Mouse (Mus musculus) MEL (cell line): ENCODE measurements around the gene Mapkbp1. TPM values are rescaled to one million over a fixed set of nuclear protein-coding genes. Genes with fewer than 3 reads are reported as not detected.

Experiments used
- DNase-seq: peaks from one replicate; pipeline ENCODE4 v3.0.0; 2011; ENCODE audit warnings: low read depth, low spot score
- H3K27ac ChIP-seq: 2 replicates; pipeline ENCODE4 v1.5.1; 2012; ENCODE audit warnings: low read depth, mild to moderate bottlenecking, control low read depth, low read length, moderate library complexity; ENCODE audit not compliant: control insufficient read depth
- H3K27me3 ChIP-seq, 2 experiments: fragments of 150-350 bp in 1 of 2; sonication (generic) in 1 of 2; 2 replicates each; pipeline ENCODE4 v1.6.1; 2012; ENCODE audit warnings: low read length in 2 of 2, mild to moderate bottlenecking in 2 of 2, improper control_type of control experiment in 1 of 2, moderate library complexity in 1 of 2; ENCODE audit not compliant: insufficient read depth in 2 of 2, control insufficient read depth in 1 of 2
- H3K36me3 ChIP-seq, 2 experiments: 2 replicates each; pipeline ENCODE4 v1.6.1; 2012 to 2014; ENCODE audit warnings: low read length in 2 of 2, improper control_type of control experiment in 1 of 2, inconsistent platforms in 1 of 2, mild to moderate bottlenecking in 1 of 2; ENCODE audit not compliant: insufficient read depth in 2 of 2, control insufficient read depth in 1 of 2
- H3K4me1 ChIP-seq, 2 experiments: fragments of 150-350 bp in 1 of 2; sonication (generic) in 1 of 2; 2 replicates each; pipeline ENCODE4 v1.6.1; 2012; ENCODE audit warnings: low read length in 2 of 2, improper control_type of control experiment in 1 of 2, mild to moderate bottlenecking in 1 of 2; ENCODE audit not compliant: insufficient read depth in 2 of 2, control insufficient read depth in 1 of 2
- H3K4me3 ChIP-seq, 2 experiments: fragments of 150-350 bp in 1 of 2; sonication (generic) in 1 of 2; 2 replicates each; pipeline ENCODE4 v1.5.1; 2012; ENCODE audit warnings: low read depth in 2 of 2, low read length in 2 of 2, mild to moderate bottlenecking in 2 of 2, moderate library complexity in 2 of 2, control low read depth in 1 of 2, improper control_type of control experiment in 1 of 2; ENCODE audit not compliant: control insufficient read depth in 1 of 2, insufficient read depth in 1 of 2
- H3K79me2 ChIP-seq: 2 replicates; pipeline ENCODE4 v1.6.1; 2012; ENCODE audit warnings: mild to moderate bottlenecking, low read length, moderate library complexity; ENCODE audit not compliant: control insufficient read depth, poor library complexity, insufficient read depth
- H3K9ac ChIP-seq: 2 replicates; pipeline ENCODE4 v1.6.1; 2012; ENCODE audit warnings: low read depth, mild to moderate bottlenecking, control low read depth, low read length, moderate library complexity; ENCODE audit not compliant: control insufficient read depth, poor library complexity, severe bottlenecking
- H3K9me3 ChIP-seq: fragments of 150-350 bp; sonication (generic); replicated peaks from 2 replicates; pipeline ENCODE4 v1.6.1; 2012; ENCODE audit warnings: mild to moderate bottlenecking, low read length, improper control_type of control experiment, moderate library complexity; ENCODE audit not compliant: insufficient read depth
- BHLHE40 ChIP-seq: IDR thresholded peaks from 2 replicates; pipeline ENCODE4 v1.6.1; 2012; ENCODE audit warnings: low read depth, mild to moderate bottlenecking, inconsistent platforms, low read length, improper control_type of control experiment, borderline replicate concordance
- CHD2 ChIP-seq: IDR thresholded peaks from 2 replicates; pipeline ENCODE4 v1.6.1; 2011; ENCODE audit warnings: low read length, improper control_type of control experiment
- E2F4 ChIP-seq: IDR thresholded peaks from 2 replicates; pipeline ENCODE4 v1.6.1; 2011; ENCODE audit warnings: low read depth, low read length, improper control_type of control experiment, borderline replicate concordance
- ELF1 ChIP-seq: IDR thresholded peaks from 2 replicates; pipeline ENCODE4 v1.6.1; 2014; ENCODE audit warnings: low read depth, mild to moderate bottlenecking, inconsistent platforms, low read length, improper control_type of control experiment, moderate library complexity
- EP300 ChIP-seq, 2 experiments: IDR thresholded peaks; 2 replicates each; pipeline ENCODE4 v1.6.1; 2011; ENCODE audit warnings: improper control_type of control experiment in 2 of 2, low read length in 2 of 2, low read depth in 1 of 2, mild to moderate bottlenecking in 1 of 2
- MAFK ChIP-seq: IDR thresholded peaks from 2 replicates; pipeline ENCODE4 v1.6.1; 2011; ENCODE audit warnings: low read depth, mild to moderate bottlenecking, low read length, improper control_type of control experiment, borderline replicate concordance
- MAX ChIP-seq: IDR thresholded peaks from 2 replicates; pipeline ENCODE4 v1.6.1; 2011; ENCODE audit warnings: low read length, improper control_type of control experiment
- MEF2A ChIP-seq: IDR thresholded peaks from 2 replicates; pipeline ENCODE4 v1.6.1; 2014; ENCODE audit warnings: low read depth, mild to moderate bottlenecking, inconsistent platforms, low read length, improper control_type of control experiment; ENCODE audit not compliant: poor library complexity, insufficient replicate concordance, severe bottlenecking; ENCODE audit errors: extremely low read depth
- POLR2AphosphoS2 ChIP-seq: IDR thresholded peaks from 2 replicates; pipeline ENCODE4 v1.6.1; 2011; ENCODE audit warnings: low read length, improper control_type of control experiment
- RAD21 ChIP-seq: IDR thresholded peaks from 2 replicates; pipeline ENCODE4 v1.6.1; 2011; ENCODE audit warnings: mild to moderate bottlenecking, low read depth, low read length, improper control_type of control experiment
- RCOR1 ChIP-seq: IDR thresholded peaks from 2 replicates; pipeline ENCODE4 v1.6.1; 2012; ENCODE audit warnings: low read depth, mild to moderate bottlenecking, inconsistent platforms, low read length, improper control_type of control experiment
- SIN3A ChIP-seq: IDR thresholded peaks from 2 replicates; pipeline ENCODE4 v1.6.1; 2012; ENCODE audit warnings: low read length, improper control_type of control experiment, inconsistent platforms
- SMC3 ChIP-seq: IDR thresholded peaks from 2 replicates; pipeline ENCODE4 v1.6.1; 2011; ENCODE audit warnings: low read depth, low read length, improper control_type of control experiment
- TAL1 ChIP-seq: IDR thresholded peaks from 2 replicates; pipeline ENCODE4 v1.6.1; 2012; ENCODE audit warnings: mild to moderate bottlenecking, inconsistent platforms, low read length, moderate library complexity, mixed read lengths
- TBP ChIP-seq: IDR thresholded peaks from 2 replicates; pipeline ENCODE4 v1.8.0; 2011; ENCODE audit warnings: low read depth, low read length, improper control_type of control experiment
- UBTF ChIP-seq: IDR thresholded peaks from 2 replicates; pipeline ENCODE4 v1.6.1; 2012; ENCODE audit warnings: low read depth, mild to moderate bottlenecking, inconsistent platforms, low read length, improper control_type of control experiment, moderate library complexity, borderline replicate concordance; ENCODE audit not compliant: insufficient read depth
- USF1 ChIP-seq: IDR thresholded peaks from 2 replicates; pipeline ENCODE4 v1.6.1; 2014; ENCODE audit warnings: low read depth, mild to moderate bottlenecking, inconsistent platforms, low read length, improper control_type of control experiment, moderate library complexity
- polyA plus RNA-seq, 2 experiments: library from polyadenylated mRNA; stranded (reverse) in 1 of 2; unstranded in 1 of 2; fragments of >175 nt in 1 of 2; fragments of >200 nt in 1 of 2; gene quantifications; 2 replicates each; pipeline versions ENCODE4 v1.2.1 to v1.2.4; 2012; ENCODE audit warnings: low replicate concordance in 2 of 2, low read depth in 1 of 2; ENCODE audit not compliant: insufficient read length in 2 of 2, insufficient read depth in 1 of 2, missing spikeins in 1 of 2
- total RNA-seq: library from RNA; depleted of rRNA; stranded (reverse); fragments of 300-350 nt; gene quantifications from 2 replicates; pipeline ENCODE4 v1.2.3, GENCODE M21; 2012

The Mapkbp1 gene
- total and polyA plus RNA-seq, 3 experiments: 2.5 to 4.9 TPM; not detected in 1

GRCm38 (mm10) chr2:119980343-119980986 lies 8.0 kb downstream of the Mapkbp1 start:
- no peak for DNase-seq

GRCm38 (mm10) chr2:119981631-119982030 lies 9.1 kb downstream of the Mapkbp1 start:
- Histone ChIP-seq H3K4me1 (peaks cover 0 to 4% of the 10 kb centered on the region in 2 experiments; a peak in 3 of 4 replicates), H3K27me3 (no peaks in the 10 kb centered on the region), H3K36me3 (no peaks in the 10 kb centered on the region; a peak in 1 of 4 replicates), H3K27ac (no peak overlapping the region), H3K4me3 (no peak overlapping the region), H3K79me2 (no peaks in the 10 kb centered on the region), H3K9me3 (no peaks in the 10 kb centered on the region), H3K9ac (no peak overlapping the region)
- no peak for DNase-seq
- TF ChIP-seq BHLHE40: no peak
- TF ChIP-seq, all 39 proteins: peak for 0

More at GRCm38 (mm10) chr2:119980343-119980986, 8.0 kb downstream of the Mapkbp1 start:
- 0 out of 2 replicates have a peak, but pooled peaks have one; percentile 36 for TF ChIP-seq TBP
- TF ChIP-seq SIN3A: no peak
- Histone ChIP-seq H3K27ac (no peak overlapping the region), H3K27me3 (no peaks in the 10 kb centered on the region), H3K4me3 (no peak overlapping the region), H3K79me2 (no peaks in the 10 kb centered on the region), H3K9me3 (no peaks in the 10 kb centered on the region), H3K9ac (no peak overlapping the region), H3K36me3 (no peaks in the 10 kb centered on the region), H3K4me1 (no peaks in the 10 kb centered on the region)

- H3K79me2 ChIP-seq: no peaks in the 10 kb centered on the region
- no peak for DNase-seq
Measured at GRCm38 (mm10) chr2:119985871-119986270, 13.4 kb downstream of the Mapkbp1 start.

GRCm38 (mm10) chr2:119986369-119986768 lies 13.9 kb downstream of the Mapkbp1 start:
- peak; percentile 52 for DNase-seq
- Histone ChIP-seq H3K27ac (no peak overlapping the region), H3K36me3 (no peaks in the 10 kb centered on the region; a peak in 1 of 4 replicates), H3K9me3 (no peaks in the 10 kb centered on the region), H3K79me2 (no peaks in the 10 kb centered on the region), H3K9ac (no peak overlapping the region), H3K4me1 (peaks cover 0 to 5% of the 10 kb centered on the region in 2 experiments; a peak in 3 of 4 replicates), H3K27me3 (no peaks in the 10 kb centered on the region), H3K4me3 (no peak overlapping the region)
- TF ChIP-seq UBTF (no peak), E2F4 (no peak), SMC3 (no peak), TBP (no peak), TAL1 (no peak), ELF1 (no peak), USF1 (no peak), MAFK (no peak), RAD21 (no peak), MEF2A (no peak), RCOR1 (no peak)

More at GRCm38 (mm10) chr2:119985871-119986270, 13.4 kb downstream of the Mapkbp1 start:
- Histone ChIP-seq H3K36me3 (no peaks in the 10 kb centered on the region; a peak in 1 of 4 replicates), H3K4me1 (peaks cover 0 to 5% of the 10 kb centered on the region in 2 experiments; a peak in 3 of 4 replicates), H3K27me3 (no peaks in the 10 kb centered on the region), H3K9me3 (no peaks in the 10 kb centered on the region), H3K4me3 (no peak overlapping the region), H3K27ac (no peak overlapping the region), H3K9ac (no peak overlapping the region)
- TF ChIP-seq BHLHE40: no peak
- no peak for TF ChIP-seq CHD2
- no peak for TF ChIP-seq EP300 (IDR thresholded peaks at IDR 0.05; ENCODE audit: low read depth in 1 of 2, low read length in 2 of 2)
- TF ChIP-seq POLR2AphosphoS2: no peak
- no peak for TF ChIP-seq E2F4
- TF ChIP-seq MAX: no peak
- TF ChIP-seq MEF2A: no peak
